In the genomic region with DNA sequence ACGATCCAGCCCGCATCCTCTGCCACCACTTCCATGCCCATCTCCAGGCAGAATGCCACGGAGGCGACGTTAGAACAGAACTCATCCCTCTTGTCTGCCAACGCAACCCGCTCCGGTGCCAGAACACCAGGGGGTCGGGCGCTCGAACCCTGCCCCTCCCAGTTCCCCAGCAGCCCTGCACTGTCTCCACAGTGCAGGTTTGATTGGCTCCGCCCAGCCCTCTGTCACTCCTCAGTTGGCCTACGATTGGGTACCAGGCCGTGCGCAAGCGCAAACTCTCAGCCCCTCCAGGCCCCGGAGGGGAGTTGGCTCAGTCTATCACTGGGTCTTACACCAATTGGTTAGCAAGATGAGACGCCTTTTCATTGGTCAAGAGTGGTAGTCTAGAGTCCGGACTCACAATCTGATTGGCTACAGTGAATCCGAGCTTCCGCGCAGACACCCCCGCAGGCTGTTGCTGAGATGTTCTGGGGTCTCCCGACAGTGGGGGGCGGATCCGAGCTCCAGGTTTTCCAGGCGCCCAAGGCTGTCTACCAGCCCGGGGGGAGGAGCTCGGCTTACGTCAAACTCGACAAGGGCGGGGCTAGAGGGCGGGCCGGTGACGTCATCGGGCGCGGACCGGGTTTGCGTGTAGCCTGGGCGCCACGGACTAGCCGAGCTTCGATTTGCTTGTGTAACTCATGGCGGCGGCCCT, we compare ENCODE assay signal across 8 mouse cellular contexts. TPM values are rescaled to one million over a fixed set of nuclear protein-coding genes. Genes with fewer than 3 reads are reported as not detected.
DNase-seq lines count a peak whose midpoint lies in the region; ATAC-seq and TF ChIP-seq lines count a peak whose summit lies in the region.

No protein-coding gene starts in this region.

- peak overlapping the region; percentile 59 to 70 for H3K4me3 ChIP-seq in MEL (ENCODE audit: control insufficient read depth in 1 of 2, insufficient read depth in 1 of 2, low read depth in 2 of 2, low read length in 2 of 2)
- H3K4me3 ChIP-seq in forebrain, embryonic 15.5 days = peak overlapping the region; percentile 81
- peak overlapping the region; percentile 85 for H3K4me3 ChIP-seq in lung, adult 2 months (replicated peaks; ENCODE audit: extremely low read depth, low read depth, low read length)

- H3K9me3 ChIP-seq in MEL (replicated peaks; ENCODE audit: insufficient read depth, low read length) = no peaks in the 10 kb centered on the region
- no peaks in the 10 kb centered on the region for H3K9me3 ChIP-seq in forebrain, embryonic 15.5 days

- DNase-seq in MEL (ENCODE audit: low read depth, low spot score) = peak; percentile 98
- peak; percentile 100 for DNase-seq in cerebellum, adult 11-12 months
- peak; percentile 96 for DNase-seq in heart, postnatal 25 days (ENCODE audit: low spot score)
- peak; percentile 98 to 99 for DNase-seq in layer of hippocampus, adult 18-20 months (ENCODE audit: low spot score in 2 of 2)
- no peak for DNase-seq in lung, adult 2 months
- DNase-seq in thymus, postnatal 0 days (ENCODE audit: low spot score) = peak; percentile 99

- peak; percentile 69 to 71 for TF ChIP-seq POLR2A in MEL (IDR thresholded peaks at IDR 0.05; ENCODE audit: control insufficient read depth in 1 of 2, insufficient read depth in 1 of 2, low read depth in 1 of 2, low read length in 2 of 2, poor library complexity in 1 of 2)
- peak; percentile 92; the same call in 1 of the 2 replicates for TF ChIP-seq POLR2A in lung, adult 2 months (IDR thresholded peaks at IDR 0.05; ENCODE audit: borderline replicate concordance, extremely low read depth, low read depth, low read length)

- H3K9ac ChIP-seq in MEL (ENCODE audit: control insufficient read depth, low read depth, low read length, poor library complexity, severe bottlenecking) = peak overlapping the region; percentile 74
- peak overlapping the region; percentile 73 for H3K9ac ChIP-seq in forebrain, embryonic 15.5 days (replicated peaks)

- ATAC-seq in forebrain, embryonic 15.5 days (replicated peaks) = peak; percentile 96
- peak; percentile 80 for ATAC-seq in neutrophil, adult 5-6 weeks (ENCODE audit: extremely low read depth, insufficient number of reproducible peaks, low FRiP score, poor library complexity, severe bottlenecking)

- intact Hi-C loops in heart, postnatal 25 days (cut with DNase I) = loop anchor here (5.0 kb wide), 2 partner anchors 55 to 185 kb away; no protein-coding TSS in a partner anchor

- no peak for TF ChIP-seq RAD21 in MEL (IDR thresholded peaks at IDR 0.05; ENCODE audit: low read depth, low read length)

- TF ChIP-seq CTCF in MEL (IDR thresholded peaks at IDR 0.05 in 2 of 3, conservative IDR thresholded peaks at IDR 0.05 in 1 of 3; ENCODE audit: control insufficient read depth in 1 of 3, insufficient read depth in 1 of 3, low read depth in 2 of 3, low read length in 3 of 3, poor library complexity in 1 of 3, severe bottlenecking in 1 of 3) = no peak
- TF ChIP-seq CTCF in lung, adult 2 months (IDR thresholded peaks at IDR 0.05; ENCODE audit: insufficient read depth, low read length) = no peak

- H3K4me2 ChIP-seq in forebrain, embryonic 15.5 days (replicated peaks) = peak overlapping the region; percentile 57

- no peaks in the 10 kb centered on the region; a peak in 1 of 4 replicates for H3K36me3 ChIP-seq in MEL (ENCODE audit: control insufficient read depth in 1 of 2, insufficient read depth in 2 of 2, low read length in 2 of 2)
- no peaks in the 10 kb centered on the region for H3K36me3 ChIP-seq in forebrain, embryonic 15.5 days

- no peak for TF ChIP-seq EP300 in MEL (IDR thresholded peaks at IDR 0.05; ENCODE audit: low read depth in 1 of 2, low read length in 2 of 2)

- H3K4me1 ChIP-seq in MEL (ENCODE audit: control insufficient read depth in 1 of 2, insufficient read depth in 2 of 2, low read length in 2 of 2) = no peaks in the 10 kb centered on the region; a peak in 1 of 4 replicates
- H3K4me1 ChIP-seq in forebrain, embryonic 15.5 days = peaks cover 30% of the 10 kb centered on the region
- H3K4me1 ChIP-seq in lung, adult 2 months (ENCODE audit: control insufficient read depth, insufficient read depth, low read length) = peaks cover 3% of the 10 kb centered on the region

- H3K27ac ChIP-seq in MEL (ENCODE audit: control insufficient read depth, low read depth, low read length) = peak overlapping the region; percentile 71
- peak overlapping the region; percentile 98 for H3K27ac ChIP-seq in forebrain, embryonic 15.5 days (replicated peaks)

- H3K79me2 ChIP-seq in MEL (ENCODE audit: control insufficient read depth, insufficient read depth, low read length, poor library complexity) = peaks cover 3% of the 10 kb centered on the region

- H3K27me3 ChIP-seq in MEL (ENCODE audit: control insufficient read depth in 1 of 2, insufficient read depth in 2 of 2, low read length in 2 of 2) = no peaks in the 10 kb centered on the region
- no peaks in the 10 kb centered on the region for H3K27me3 ChIP-seq in forebrain, embryonic 15.5 days

- under 1% methylated on average over 45 of the region's 46 CpGs for WGBS in forebrain, embryonic 15.5 days
- WGBS in lung, adult 2 months = under 1% methylated on average over 46 of the region's 46 CpGs

TF ChIP-seq in MEL, 35 proteins besides CTCF, POLR2A, EP300 and RAD21:
- TF ChIP-seq UBTF (IDR thresholded peaks at IDR 0.05; ENCODE audit: borderline replicate concordance, insufficient read depth, low read depth, low read length) = 0 out of 2 replicates have a peak, but pooled peaks have one; percentile 13
- peak; percentile 64; the same call in 1 of the 2 replicates for TF ChIP-seq GABPA (IDR thresholded peaks at IDR 0.05; ENCODE audit: low read depth, low read length)
- TF ChIP-seq TBP (IDR thresholded peaks at IDR 0.05; ENCODE audit: low read depth, low read length) = peak; percentile 44; the same call in 1 of the 2 replicates
- peak; percentile 99 for TF ChIP-seq MAZ (IDR thresholded peaks at IDR 0.05; ENCODE audit: low read depth, low read length)
- TF ChIP-seq ELF1 (IDR thresholded peaks at IDR 0.05; ENCODE audit: low read depth, low read length) = peak; percentile 47; the same call in 1 of the 2 replicates
- TF ChIP-seq E2F4 (IDR thresholded peaks at IDR 0.05; ENCODE audit: borderline replicate concordance, low read depth, low read length) = no peak
- TF ChIP-seq TCF12 (IDR thresholded peaks at IDR 0.05; ENCODE audit: low read depth, low read length) = peak; percentile 58
- no peak for TF ChIP-seq USF2 (IDR thresholded peaks at IDR 0.05; ENCODE audit: borderline replicate concordance in 1 of 2, insufficient read depth in 1 of 2, low read depth in 1 of 2, low read length in 2 of 2)
- peak; percentile 77 for TF ChIP-seq NELFE (IDR thresholded peaks at IDR 0.05; ENCODE audit: low read depth, low read length)
- TF ChIP-seq MYB (IDR thresholded peaks at IDR 0.05; ENCODE audit: low read depth, low read length) = no peak
- TF ChIP-seq SMC3 (IDR thresholded peaks at IDR 0.05; ENCODE audit: low read depth, low read length) = no peak
- no peak for TF ChIP-seq USF1 (IDR thresholded peaks at IDR 0.05; ENCODE audit: low read depth, low read length)
- no peak; the same call in 1 of the 2 replicates for TF ChIP-seq POLR2AphosphoS2 (IDR thresholded peaks at IDR 0.05; ENCODE audit: low read length)
- no peak for TF ChIP-seq MEF2A (IDR thresholded peaks at IDR 0.05; ENCODE audit: extremely low read depth, insufficient replicate concordance, low read depth, low read length, poor library complexity, severe bottlenecking)
- TF ChIP-seq ETS1 (IDR thresholded peaks at IDR 0.05; ENCODE audit: low read depth, low read length) = peak; percentile 68; the same call in 1 of the 2 replicates
- no peak for TF ChIP-seq MAX (IDR thresholded peaks at IDR 0.05; ENCODE audit: low read length)
- TF ChIP-seq ZMIZ1 (IDR thresholded peaks at IDR 0.05; ENCODE audit: low read depth, low read length) = 0 out of 2 replicates have a peak, but pooled peaks have one; percentile 58
- peak; percentile 90 for TF ChIP-seq NRF1 (IDR thresholded peaks at IDR 0.05; ENCODE audit: insufficient read depth, low read depth, low read length, poor library complexity, severe bottlenecking)
- TF ChIP-seq ZKSCAN1 (IDR thresholded peaks at IDR 0.05; ENCODE audit: low read depth, low read length) = no peak
- TF ChIP-seq HCFC1 (IDR thresholded peaks at IDR 0.05; ENCODE audit: low read depth, low read length) = peak; percentile 87
- peak; percentile 90 for TF ChIP-seq SIN3A (IDR thresholded peaks at IDR 0.05; ENCODE audit: low read length)
TF ChIP-seq in MEL: peak in this region for 12.

RNA-seq across cellular contexts. Expression of gene Rap2a, which starts 0.8 kb away (rescaled TPM):
- total RNA-seq in MEL (2012; rRNA removed) = 4.7 and 5.1 TPM in 2 replicates
- 1 to 10 TPM in 1 of 2 experiments, not detected in 1; 8.6 TPM for polyA plus RNA-seq in MEL (2012; ENCODE audit: insufficient read depth in 1 of 2, insufficient read length in 2 of 2, low read depth in 1 of 2, low replicate concordance in 2 of 2, missing spikeins in 1 of 2)
- 26.9 and 27.4 TPM in 2 replicates for polyA plus RNA-seq in forebrain, embryonic 15.5 days (2015; fragmentation: Nextera tagmentation; extraction: Ambion mirVana)
- total RNA-seq in heart, postnatal 25 days (2021) = 10 to 100 TPM; 12.9 to 14.0 TPM
- total RNA-seq in layer of hippocampus, adult 18-20 months (2021) = 10 to 100 TPM; 77.9 to 82.2 TPM
- polyA plus RNA-seq in lung, adult 2 months (2012; rRNA removed) = 39.5 and 57.3 TPM in 2 replicates
- 8.8 and 9.7 TPM in 2 replicates for total RNA-seq in neutrophil, adult 5-6 weeks (2017)
- polyA plus RNA-seq in thymus, postnatal 0 days (2015; fragmentation: Nextera tagmentation; extraction: Ambion mirVana) = 3.9 and 5.6 TPM in 2 replicates
